Mouse (Mus musculus) spleen, adult 2 months (tissue): ENCODE measurements at regions not wholly inside any gene's neighbourhood (a gene's known extent, or its start where the extent isn't known, plus 50 kb on each side); places are given as distances from the start of the nearest gene placed in this dataset.

ENCODE experiments used
- CTCF ChIP-seq: fragments of 200-500 bp; IDR thresholded peaks from 2 replicates; pipeline ENCODE4 v1.5.1; 2011; ENCODE audit warnings: mild to moderate bottlenecking, inconsistent platforms; ENCODE audit not compliant: insufficient read depth, insufficient read length, insufficient replicate concordance; ENCODE audit errors: extremely low read depth
- POLR2A ChIP-seq: fragments of 200-500 bp; IDR thresholded peaks from 2 replicates; pipeline ENCODE4 v1.6.1; 2011; ENCODE audit warnings: low read depth, low read length, inconsistent platforms

DNA sequence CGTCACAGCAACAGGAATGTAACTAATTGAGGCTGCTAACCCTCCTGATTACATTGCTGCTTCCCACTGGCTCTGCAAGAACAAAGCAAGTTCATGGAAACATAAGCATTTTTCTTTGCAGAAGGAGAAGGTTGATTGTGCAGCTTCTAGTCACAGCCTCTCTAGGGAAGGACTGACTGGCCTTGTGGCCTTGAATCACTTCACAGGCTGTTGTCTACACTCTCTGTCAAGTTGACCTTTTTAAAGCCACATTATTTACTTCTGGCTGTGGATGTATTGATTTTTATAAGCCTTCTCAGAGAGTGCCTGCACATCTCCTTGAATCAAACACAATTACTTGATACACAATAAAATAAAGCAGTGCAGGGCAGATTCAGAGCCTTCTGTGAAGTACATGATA lies 251.8 kb upstream of the Myo3a start:
- TF ChIP-seq POLR2A (no peak), CTCF (no peak)
